Mouse (Mus musculus): ENCODE results near the gene Tmem186. TPM values are rescaled to one million over a fixed set of nuclear protein-coding genes. Genes with fewer than 3 reads are reported as not detected.

The Tmem186 gene
- not detected in 2 replicates for polyA plus RNA-seq (2012; ENCODE audit: insufficient read depth, insufficient read length, low replicate concordance, missing spikeins)

DNA sequence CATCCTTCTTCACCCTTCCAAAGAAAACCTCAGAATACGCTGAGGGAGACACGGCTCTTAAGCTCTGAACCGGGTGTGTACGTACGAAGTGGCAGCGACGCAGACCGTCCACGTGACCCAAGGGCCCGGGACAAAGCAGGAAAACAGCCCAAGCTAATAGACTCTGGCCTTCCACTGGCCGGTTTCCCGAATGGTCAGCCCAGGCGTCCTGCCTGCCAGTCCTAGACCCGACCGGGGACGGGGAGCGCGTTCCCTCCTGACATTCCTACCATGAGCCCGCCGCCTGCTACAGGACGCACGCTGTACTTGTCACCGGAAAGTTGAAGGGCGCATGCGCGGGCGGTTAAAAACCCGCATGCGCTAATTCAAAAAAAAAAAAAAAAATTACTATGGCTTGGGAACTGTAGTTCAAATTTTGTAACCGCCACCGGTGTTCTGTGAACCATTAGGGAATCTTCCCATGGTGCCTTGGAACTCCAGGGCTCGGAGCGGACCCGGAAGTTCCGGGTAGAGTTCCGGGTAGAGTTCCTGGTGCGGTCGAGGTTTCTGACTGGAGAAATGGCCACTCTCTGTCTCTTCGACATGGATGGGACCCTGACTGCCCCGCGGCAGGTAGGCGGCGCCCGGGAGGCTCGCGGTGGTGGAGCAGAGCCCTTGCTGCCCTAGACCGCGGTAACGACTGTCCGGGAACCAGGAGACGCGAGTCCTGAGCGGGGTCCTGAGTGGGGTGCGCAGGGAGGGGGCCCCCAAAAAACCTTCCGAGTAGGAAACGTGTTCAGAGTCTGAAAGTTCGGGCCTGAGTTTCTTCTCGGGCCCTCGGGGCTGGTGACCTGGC, at the start of gene Tmem186, which contains the start of gene Pmm2:
Gene Tmem186, minus strand, starts transcription at position 496 of the 835 bp plus-strand sequence.
Gene Pmm2, plus strand, starts transcription at position 458 of the 835 bp plus-strand sequence.
- under 1% methylated on average over 59 of the region's 59 CpGs for WGBS

DNA sequence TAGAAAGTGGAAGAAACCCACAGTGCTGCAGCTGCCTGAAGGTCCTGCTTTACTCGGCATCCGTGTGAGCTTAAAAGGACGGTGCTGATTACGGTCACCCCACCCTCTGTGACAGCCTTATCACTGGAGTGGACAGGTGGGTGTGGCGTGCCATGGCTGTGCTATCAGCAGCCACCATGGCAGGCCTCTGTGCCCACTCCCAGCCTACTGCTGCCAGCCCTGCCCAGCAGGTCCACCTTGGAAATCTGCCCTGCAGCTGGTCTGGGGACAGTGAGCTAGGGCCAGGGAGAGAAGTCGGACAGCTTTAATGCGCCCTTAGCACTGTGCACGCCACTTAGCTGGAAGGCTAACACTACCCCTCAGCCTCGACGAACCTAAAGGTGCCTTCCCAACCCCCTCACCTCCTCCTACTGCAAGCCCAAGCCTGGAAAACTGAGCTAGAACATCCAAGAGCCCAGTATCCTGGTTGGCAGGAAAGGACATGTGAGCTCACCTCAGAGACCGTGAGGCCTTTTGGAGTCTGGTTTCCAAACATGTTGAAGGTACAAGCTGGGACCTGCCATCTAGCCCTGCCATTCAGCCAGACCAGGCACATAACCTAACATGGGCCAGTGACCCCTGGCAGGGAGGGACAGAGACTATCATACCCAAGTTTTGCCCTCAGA, 49.5 kb upstream of the Tmem186 start:
- 54% methylated on average over 11 of the region's 11 CpGs for WGBS
- Histone ChIP-seq H3K4me1 (ENCODE audit: control insufficient read depth, insufficient read depth, low read length) (peaks cover 18% of the 10 kb centered on the region), H3K4me3 (ENCODE audit: insufficient read depth, low read depth, low read length) (no peak overlapping the region), H3K27ac (ENCODE audit: insufficient read depth, low read depth, low read length) (no peak overlapping the region)
- no peak for TF ChIP-seq POLR2A (IDR thresholded peaks at IDR 0.05; ENCODE audit: insufficient read depth, low read depth, low read length)
- no peak for TF ChIP-seq CTCF (IDR thresholded peaks at IDR 0.05; ENCODE audit: insufficient read depth, low read depth, low read length)

More for the DNA sequence above, at the start of gene Tmem186, which contains the start of gene Pmm2:
- Histone ChIP-seq H3K27ac (ENCODE audit: insufficient read depth, low read depth, low read length) (peak within 1 kb of the TSS; percentile 48), H3K4me1 (ENCODE audit: control insufficient read depth, insufficient read depth, low read length) (peaks cover 10% of the 10 kb centered on the region; the same call in 1 of the 2 replicates), H3K4me3 (ENCODE audit: insufficient read depth, low read depth, low read length) (peak within 1 kb of the TSS; percentile 78)
- TF ChIP-seq CTCF (IDR thresholded peaks at IDR 0.05; ENCODE audit: insufficient read depth, low read depth, low read length) (no peak), POLR2A (IDR thresholded peaks at IDR 0.05; ENCODE audit: insufficient read depth, low read depth, low read length) (peak; percentile 54; the same call in 1 of the 2 replicates)

GRCm38 (mm10) chr16:8686121-8686870, 48.8 kb upstream of the Tmem186 start:
- Histone ChIP-seq H3K4me3 (ENCODE audit: insufficient read depth, low read depth, low read length) (no peak overlapping the region), H3K4me1 (ENCODE audit: control insufficient read depth, insufficient read depth, low read length) (peaks cover 18% of the 10 kb centered on the region), H3K27ac (ENCODE audit: insufficient read depth, low read depth, low read length) (no peak overlapping the region)
- 51% methylated on average over 7 of the region's 7 CpGs for WGBS
- TF ChIP-seq POLR2A (IDR thresholded peaks at IDR 0.05; ENCODE audit: insufficient read depth, low read depth, low read length), result no peak
- TF ChIP-seq CTCF (IDR thresholded peaks at IDR 0.05; ENCODE audit: insufficient read depth, low read depth, low read length), result no peak

- no peak for TF ChIP-seq CTCF (IDR thresholded peaks at IDR 0.05; ENCODE audit: insufficient read depth, low read depth, low read length)
- no peak for TF ChIP-seq POLR2A (IDR thresholded peaks at IDR 0.05; ENCODE audit: insufficient read depth, low read depth, low read length)
- WGBS, result 64% methylated on average over 4 of the region's 4 CpGs
- Histone ChIP-seq H3K4me1 (ENCODE audit: control insufficient read depth, insufficient read depth, low read length) (peaks cover 18% of the 10 kb centered on the region), H3K4me3 (ENCODE audit: insufficient read depth, low read depth, low read length) (no peak overlapping the region), H3K27ac (ENCODE audit: insufficient read depth, low read depth, low read length) (no peak overlapping the region)
These were observed 47.6 kb upstream of the Tmem186 start for GRCm38 (mm10) chr16:8685087-8685486.

DNA sequence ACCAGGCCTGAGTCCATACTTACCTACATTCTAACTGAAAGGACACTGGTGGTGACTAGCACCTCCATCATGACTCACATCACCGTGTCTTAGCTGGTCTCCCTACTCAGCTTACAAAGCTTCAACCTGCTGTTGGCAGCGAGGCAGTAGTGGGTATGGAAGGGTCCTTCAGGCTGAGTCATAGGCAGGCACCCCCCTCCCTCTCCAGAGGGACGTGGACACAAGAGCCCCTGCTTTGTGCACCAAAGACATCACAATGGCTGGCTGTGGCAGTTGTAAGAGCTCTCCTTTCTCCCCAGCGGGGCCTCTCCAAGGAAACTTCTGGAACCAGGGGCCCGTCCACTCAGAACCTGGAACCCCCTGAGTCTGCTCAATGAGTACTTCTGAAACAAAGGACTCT, 43.0 kb upstream of the Tmem186 start, which contains the start of gene Gm5767:
Gene Gm5767, plus strand, starts transcription at position 301 of the 400 bp plus-strand sequence.
- TF ChIP-seq POLR2A (IDR thresholded peaks at IDR 0.05; ENCODE audit: insufficient read depth, low read depth, low read length), result no peak
- TF ChIP-seq CTCF (IDR thresholded peaks at IDR 0.05; ENCODE audit: insufficient read depth, low read depth, low read length), result no peak
- Histone ChIP-seq H3K4me1 (ENCODE audit: control insufficient read depth, insufficient read depth, low read length) (no peaks in the 10 kb centered on the region), H3K4me3 (ENCODE audit: insufficient read depth, low read depth, low read length) (no peak within 1 kb of the TSS), H3K27ac (ENCODE audit: insufficient read depth, low read depth, low read length) (no peak within 1 kb of the TSS)
- WGBS, result 74% methylated on average over 5 of the region's 5 CpGs

DNA sequence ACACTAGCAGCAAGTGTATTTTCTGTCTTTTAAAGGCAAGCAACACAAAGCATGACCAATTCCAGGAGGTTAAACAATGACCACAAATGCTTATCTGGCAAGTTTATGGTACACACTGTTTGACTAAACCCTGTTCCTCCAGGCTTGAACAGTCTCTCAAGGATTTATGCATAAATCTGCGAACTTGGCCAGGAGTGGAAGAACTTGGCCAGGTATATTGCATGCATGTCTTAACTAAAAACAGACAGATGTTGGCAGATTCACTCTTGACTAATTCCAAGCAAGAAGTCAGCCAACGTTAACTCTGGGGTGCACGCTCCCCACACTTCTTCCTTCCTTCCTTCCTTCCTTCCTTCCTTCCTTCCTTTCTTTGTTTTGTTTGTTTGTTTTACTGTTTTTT, 42.3 kb upstream of the Tmem186 start:
- 81% methylated on average over 3 of the region's 3 CpGs for WGBS
- no peak for TF ChIP-seq POLR2A (IDR thresholded peaks at IDR 0.05; ENCODE audit: insufficient read depth, low read depth, low read length)
- TF ChIP-seq CTCF (IDR thresholded peaks at IDR 0.05; ENCODE audit: insufficient read depth, low read depth, low read length), result no peak
- H3K4me3 ChIP-seq (ENCODE audit: insufficient read depth, low read depth, low read length), result no peak overlapping the region

GRCm38 (mm10) chr16:8678676-8679075, 41.2 kb upstream of the Tmem186 start:
- H3K27ac ChIP-seq (ENCODE audit: insufficient read depth, low read depth, low read length), result no peak overlapping the region
- TF ChIP-seq POLR2A (IDR thresholded peaks at IDR 0.05; ENCODE audit: insufficient read depth, low read depth, low read length), result no peak
- TF ChIP-seq CTCF (IDR thresholded peaks at IDR 0.05; ENCODE audit: insufficient read depth, low read depth, low read length), result no peak
- 78% methylated on average over 4 of the region's 4 CpGs for WGBS
- 0 out of 2 replicates have a peak, but pooled peaks cover 2% of the 10 kb centered on the region for H3K4me1 ChIP-seq (ENCODE audit: control insufficient read depth, insufficient read depth, low read length)
- no peak overlapping the region for H3K4me3 ChIP-seq (ENCODE audit: insufficient read depth, low read depth, low read length)

More for the DNA sequence above, 42.3 kb upstream of the Tmem186 start:
- H3K4me1 ChIP-seq (ENCODE audit: control insufficient read depth, insufficient read depth, low read length), result no peaks in the 10 kb centered on the region
- no peak overlapping the region for H3K27ac ChIP-seq (ENCODE audit: insufficient read depth, low read depth, low read length)

DNA sequence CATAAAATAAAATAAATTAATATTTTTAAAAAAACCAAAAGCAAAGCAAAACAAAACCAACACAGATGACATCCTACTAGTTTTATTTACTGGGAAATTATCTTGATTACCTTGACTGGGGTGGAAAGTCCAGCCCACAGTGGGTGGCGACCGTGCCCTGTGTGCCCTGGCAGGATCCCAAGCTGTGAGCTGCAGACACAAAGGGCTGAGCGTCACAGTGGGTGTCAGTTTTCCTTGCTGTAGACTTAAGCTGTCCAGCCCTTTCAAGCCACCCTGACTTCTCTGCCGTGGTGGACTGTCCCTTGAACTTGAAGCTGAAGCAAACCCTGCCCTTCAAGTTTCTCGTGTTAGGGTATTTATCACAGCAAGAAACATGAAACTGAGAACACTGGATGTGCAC, 40.5 kb upstream of the Tmem186 start:
- H3K4me3 ChIP-seq (ENCODE audit: insufficient read depth, low read depth, low read length), result no peak overlapping the region
- H3K4me1 ChIP-seq (ENCODE audit: control insufficient read depth, insufficient read depth, low read length), result 0 out of 2 replicates have a peak, but pooled peaks cover 2% of the 10 kb centered on the region
- TF ChIP-seq CTCF (IDR thresholded peaks at IDR 0.05; ENCODE audit: insufficient read depth, low read depth, low read length) (no peak), POLR2A (IDR thresholded peaks at IDR 0.05; ENCODE audit: insufficient read depth, low read depth, low read length) (no peak)
- 38% methylated on average over 5 of the region's 5 CpGs for WGBS
- H3K27ac ChIP-seq (ENCODE audit: insufficient read depth, low read depth, low read length), result no peak overlapping the region
